In genomic region chr1:81739981-81740380, GRCm38 (mm10) we compare ENCODE assay signal across 14 mouse cellular contexts.
A peak's percentile ranks its signal among the peaks of the same experiment; 100 is the strongest.
DNase-seq lines count a peak whose midpoint lies in the region; TF ChIP-seq lines count a peak whose summit lies in the region.
"Had no signal": no experiment of that assay in that cellular context is flagged by ENCODE, and none has a peak within 500 bp of the region (broad histone marks: within the 10 kb centered on the region; RNA-seq: fewer than 3 reads in every experiment).

No protein-coding gene starts in this region.

- peak; percentile 35 for DNase-seq in gastrocnemius, adult 2 months
- DNase-seq in gastrocnemius, adult 8-10 months (ENCODE audit: low spot score in 2 of 2) = no peak
- peak; percentile 1 for DNase-seq in right cerebral cortex, adult 18-20 months
- DNase-seq in right cerebral cortex, postnatal 4 days = no peak
- DNase-seq in adrenal gland, postnatal 36 days = peak; percentile 48 to 70
- DNase-seq in telencephalon, adult 2 months (ENCODE audit: low read depth, low spot score) = peak; percentile 5
- DNase-seq in spleen, postnatal 10 days (ENCODE audit: low spot score in 2 of 2) = no peak
- no peak for DNase-seq in embryo, embryonic 11 days
- DNase-seq: cerebellum, postnatal 36 days; kidney, postnatal 10 days; left cerebral cortex, postnatal 4 days had no signal

- peak overlapping the region; percentile 16; the same call in 1 of the 2 replicates for H3K27ac ChIP-seq in gastrocnemius, adult 2 months
- H3K27ac ChIP-seq: embryonic facial prominence, embryonic 15.5 days; liver, embryonic 12.5 days; midbrain, embryonic 12.5 days had no signal

- intact Hi-C loops in gastrocnemius, adult 2 months (cut with DNase I) = no loop called here

- no peak overlapping the region for H3K4me3 ChIP-seq in gastrocnemius, adult 2 months
- H3K4me3 ChIP-seq: embryonic facial prominence, embryonic 15.5 days; liver, embryonic 12.5 days; midbrain, embryonic 12.5 days had no signal

- TF ChIP-seq CTCF in gastrocnemius, adult 2 months (IDR thresholded peaks at IDR 0.05) = no peak

Comparison
In these comparisons a context has a peak if more than half of its experiments do, and no peak if none do; other contexts are left out.
1. DNase-seq: peak in gastrocnemius, adult 2 months (single experiment), right cerebral cortex, adult 18-20 months (single experiment), adrenal gland, postnatal 36 days (2 of 2) and telencephalon, adult 2 months (single experiment); none in gastrocnemius, adult 8-10 months (0 of 2), right cerebral cortex, postnatal 4 days (single experiment), spleen, postnatal 10 days (0 of 2) and embryo, embryonic 11 days (single experiment).